Mouse (Mus musculus): ENCODE results near the gene Reps2.

DNA sequence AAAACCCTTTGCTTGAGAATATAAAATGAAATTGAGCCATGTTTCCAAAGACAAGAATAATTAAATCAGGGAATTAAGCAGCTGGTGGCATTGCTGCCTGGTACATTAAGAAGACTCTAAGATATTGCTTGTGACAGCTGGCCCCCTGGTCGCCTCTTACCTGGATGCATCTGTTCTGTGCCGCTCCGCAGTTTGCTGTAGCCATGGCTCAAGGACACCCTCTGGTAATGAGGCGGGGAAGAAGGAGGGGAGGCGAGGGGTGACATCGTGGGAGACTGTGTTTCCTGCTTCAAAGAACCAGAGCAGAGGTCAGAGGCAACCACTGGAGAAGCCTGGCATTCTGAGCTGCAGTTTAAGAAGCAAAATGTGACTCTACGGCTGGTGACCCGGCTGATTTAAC is 91.1 kb downstream of the Reps2 start:
- TF ChIP-seq CTCF (IDR thresholded peaks at IDR 0.05; ENCODE audit: insufficient read depth, low read depth, low read length) (no peak), POLR2A (IDR thresholded peaks at IDR 0.05; ENCODE audit: insufficient read depth, low read depth, low read length) (no peak)
